Mouse (Mus musculus) thymus, adult 2 months (tissue): Measurements from ENCODE around the gene Hck. TPM values are rescaled to one million over a fixed set of nuclear protein-coding genes. Genes with fewer than 3 reads are reported as not detected.
A peak's percentile ranks its signal among the peaks of the same experiment; 100 is the strongest.

Source experiments
- DNase-seq: peaks from one replicate; pipeline ENCODE4 v3.0.0; 2021
- H3K27ac ChIP-seq: fragments of 200-500 bp; 2 replicates; pipeline ENCODE4 v1.5.1; 2012; ENCODE audit warnings: low read length, control low read depth; ENCODE audit not compliant: control insufficient read depth, insufficient read depth
- H3K27me3 ChIP-seq: fragments of 200-500 bp; 2 replicates; pipeline ENCODE4 v1.6.1; 2012; ENCODE audit warnings: mild to moderate bottlenecking, low read length, moderate library complexity, mixed read lengths; ENCODE audit not compliant: control insufficient read depth, insufficient read depth
- H3K36me3 ChIP-seq: fragments of 200-500 bp; 2 replicates; pipeline ENCODE4 v1.6.1; 2012; ENCODE audit warnings: mild to moderate bottlenecking, low read length, moderate library complexity; ENCODE audit not compliant: control insufficient read depth, insufficient read depth
- H3K4me1 ChIP-seq: fragments of 200-500 bp; replicated peaks from 2 replicates; pipeline ENCODE4 v1.6.1; 2012; ENCODE audit warnings: low read length; ENCODE audit not compliant: control insufficient read depth, insufficient read depth
- H3K4me3 ChIP-seq: fragments of 200-500 bp; 2 replicates; pipeline ENCODE4 v1.5.1; 2012; ENCODE audit warnings: mild to moderate bottlenecking, low read length, control low read depth, moderate library complexity; ENCODE audit not compliant: control insufficient read depth, insufficient read depth
- CTCF ChIP-seq: fragments of 200-500 bp; IDR thresholded peaks from 2 replicates; pipeline ENCODE4 v1.5.1; 2012; ENCODE audit warnings: mild to moderate bottlenecking, control low read depth, low read length, moderate library complexity, borderline replicate concordance; ENCODE audit not compliant: control insufficient read depth, poor library complexity, insufficient read depth; ENCODE audit errors: extremely low read depth
- POLR2A ChIP-seq: fragments of 200-500 bp; IDR thresholded peaks from 2 replicates; pipeline ENCODE4 v1.6.1; 2012; ENCODE audit warnings: mild to moderate bottlenecking, low read length, control low read depth, moderate library complexity; ENCODE audit not compliant: control insufficient read depth, poor library complexity, insufficient read depth; ENCODE audit errors: extremely low read depth
- WGBS: fragments of 180-500 bp; shearing (Covaris S2); methylation state at CpG from one replicate; pipeline ENCODE4 v1.1.7; 2018; 5-methylcytosine and 5-hydroxymethylcytosine counted together
- polyA plus RNA-seq: library from polyadenylated mRNA; depleted of rRNA; stranded (reverse); fragments of >200 nt; gene quantifications from 2 replicates; pipeline ENCODE4 v1.2.3, GENCODE M21; 2012

Gene Hck
- polyA plus RNA-seq, 1 experiment = 22.1 TPM

DNA sequence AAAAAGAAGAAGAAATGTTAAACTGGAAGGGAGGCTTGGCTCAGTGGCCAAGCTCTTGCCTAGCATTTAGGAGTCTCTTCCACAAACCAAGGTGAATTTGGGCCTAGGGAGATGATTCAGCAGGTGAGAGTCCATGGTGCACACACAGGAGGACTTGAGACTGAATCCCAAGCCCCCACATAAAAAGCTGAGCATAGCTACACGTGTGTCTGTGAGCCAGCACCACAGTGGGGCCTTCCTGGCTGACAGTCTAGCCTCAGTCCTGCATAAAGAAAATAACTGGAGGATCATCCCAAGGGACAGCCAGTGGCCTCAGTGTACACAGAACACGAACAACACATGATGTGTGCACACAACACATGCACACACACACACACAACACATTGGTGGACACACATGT, 19.0 kb upstream of the Hck start:
- H3K4me1 ChIP-seq = peaks cover 7% of the 10 kb centered on the region
- no peaks in the 10 kb centered on the region for H3K27me3 ChIP-seq
- no peak overlapping the region for H3K4me3 ChIP-seq
- H3K36me3 ChIP-seq = no peaks in the 10 kb centered on the region
- H3K27ac ChIP-seq = no peak overlapping the region
- no peak for DNase-seq
- TF ChIP-seq CTCF (no peak), POLR2A (no peak)
- WGBS = 92% methylated on average over 2 of the region's 2 CpGs

DNA sequence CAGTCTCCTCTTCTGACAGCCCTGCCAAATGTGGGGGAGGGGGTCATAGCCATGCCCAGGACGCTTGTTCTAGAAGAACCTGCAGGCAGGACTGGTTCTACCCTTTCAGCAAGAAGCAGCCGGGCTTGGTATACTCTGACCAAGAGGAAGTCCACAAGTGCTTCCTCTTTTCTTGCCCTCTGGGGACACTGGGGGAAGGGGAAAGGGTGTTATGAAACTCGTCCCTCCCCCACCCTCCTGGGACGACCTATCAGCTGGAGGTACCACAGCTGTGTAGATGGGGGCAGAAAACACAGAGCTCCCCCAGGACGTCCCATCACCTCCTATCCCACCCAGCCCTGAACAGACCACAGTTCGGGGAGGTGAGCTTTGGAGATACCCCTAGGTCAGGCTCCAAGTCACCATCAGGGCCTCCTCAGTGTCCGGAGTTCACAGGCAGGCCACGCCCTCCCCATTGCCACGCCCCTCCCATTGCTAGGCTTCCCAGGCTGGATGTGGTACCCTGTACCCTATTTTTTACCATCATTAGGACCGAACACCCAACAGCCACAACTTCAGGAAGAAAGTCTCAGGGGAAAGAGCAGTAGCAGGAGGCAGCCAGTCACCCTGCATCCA, 17.6 kb upstream of the Hck start:
- H3K4me1 ChIP-seq = peaks cover 6% of the 10 kb centered on the region; the same call in 1 of the 2 replicates
- peak; percentile 10 for DNase-seq
- no peaks in the 10 kb centered on the region for H3K36me3 ChIP-seq
- 13% methylated on average over 10 of the region's 10 CpGs for WGBS
- no peak overlapping the region; the same call in 1 of the 2 replicates for H3K27ac ChIP-seq
- H3K27me3 ChIP-seq = no peaks in the 10 kb centered on the region
- no peak overlapping the region for H3K4me3 ChIP-seq
- TF ChIP-seq POLR2A (no peak), CTCF (no peak)

DNA sequence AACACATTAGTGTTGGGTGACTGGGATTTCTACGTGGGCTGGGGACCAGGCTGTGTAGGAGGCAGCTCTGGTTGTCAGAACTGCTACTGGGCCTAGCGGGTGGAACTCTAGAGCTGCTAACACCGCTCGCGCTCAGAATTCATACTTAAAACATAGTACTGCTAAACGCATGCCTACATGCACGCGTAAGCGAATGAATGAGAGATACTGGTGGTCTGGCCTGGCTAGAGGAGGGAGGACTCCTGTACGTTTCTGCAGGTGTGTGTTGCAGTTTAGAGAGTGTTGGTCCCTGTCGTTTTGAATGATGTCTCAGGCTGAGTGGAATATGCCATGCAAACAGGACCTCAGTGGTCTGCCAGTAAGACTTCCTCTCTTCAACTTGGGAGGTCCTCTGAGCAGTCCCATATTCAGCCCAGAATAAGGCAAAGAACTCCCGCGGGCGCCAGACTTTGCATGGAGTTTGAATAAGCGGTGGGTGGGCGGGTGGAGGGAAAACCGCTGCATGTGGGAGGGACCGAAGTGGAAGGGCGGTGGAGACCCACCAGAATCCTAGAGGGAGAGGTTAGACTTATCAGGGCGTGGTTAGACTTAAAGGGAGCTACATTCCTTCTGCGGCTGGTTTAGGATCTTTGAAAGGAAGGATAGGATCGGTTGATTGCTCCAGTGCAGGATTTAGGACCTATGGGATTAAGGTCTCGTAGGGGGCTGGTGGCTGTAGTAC, 1.1 kb upstream of the Hck start:
- DNase-seq = no peak
- Histone ChIP-seq H3K4me1 (peaks cover 7% of the 10 kb centered on the region), H3K36me3 (no peaks in the 10 kb centered on the region), H3K4me3 (no peak overlapping the region), H3K27ac (no peak overlapping the region), H3K27me3 (peaks cover 4% of the 10 kb centered on the region; the same call in 1 of the 2 replicates)
- 74% methylated on average over 23 of the region's 23 CpGs for WGBS
- no peak for TF ChIP-seq CTCF
- no peak for TF ChIP-seq POLR2A

GRCm38 (mm10) chr2:153107802-153108201, 466 bp upstream of the Hck start:
- no peak overlapping the region for H3K27ac ChIP-seq
- DNase-seq = no peak
- TF ChIP-seq POLR2A = no peak
- no peak for TF ChIP-seq CTCF
- H3K4me3 ChIP-seq = no peak overlapping the region
- H3K36me3 ChIP-seq = no peaks in the 10 kb centered on the region
- 48% methylated on average over 15 of the region's 15 CpGs for WGBS
- peaks cover 7% of the 10 kb centered on the region for H3K4me1 ChIP-seq
- H3K27me3 ChIP-seq = peaks cover 4% of the 10 kb centered on the region; the same call in 1 of the 2 replicates

DNA sequence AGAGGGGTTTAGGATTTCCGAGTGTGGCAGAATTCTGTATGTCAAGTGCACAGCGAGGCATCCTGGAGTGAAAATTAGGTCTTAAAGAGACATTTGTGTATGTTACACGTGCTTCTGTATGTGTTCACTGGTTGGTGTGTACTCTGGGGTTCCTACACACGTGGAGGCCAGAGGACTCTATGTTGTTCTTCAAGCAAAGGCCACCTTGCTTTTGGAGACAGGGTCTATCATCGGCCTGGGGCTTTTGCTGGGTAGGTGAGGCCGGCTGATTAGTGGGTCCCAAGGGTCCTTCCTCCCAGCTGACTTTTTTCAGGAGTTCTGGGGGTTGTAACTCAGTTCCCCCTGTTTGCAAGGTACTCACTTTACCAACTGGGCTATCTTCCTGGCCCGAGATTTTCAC, 1.3 kb downstream of the Hck start:
- H3K36me3 ChIP-seq = no peaks in the 10 kb centered on the region
- H3K4me1 ChIP-seq = peaks cover 7% of the 10 kb centered on the region
- no peak overlapping the region for H3K27ac ChIP-seq
- WGBS = 92% methylated on average over 7 of the region's 7 CpGs
- TF ChIP-seq CTCF = no peak
- TF ChIP-seq POLR2A = no peak
- peaks cover 4% of the 10 kb centered on the region; the same call in 1 of the 2 replicates for H3K27me3 ChIP-seq
- no peak for DNase-seq
- H3K4me3 ChIP-seq = no peak overlapping the region

DNA sequence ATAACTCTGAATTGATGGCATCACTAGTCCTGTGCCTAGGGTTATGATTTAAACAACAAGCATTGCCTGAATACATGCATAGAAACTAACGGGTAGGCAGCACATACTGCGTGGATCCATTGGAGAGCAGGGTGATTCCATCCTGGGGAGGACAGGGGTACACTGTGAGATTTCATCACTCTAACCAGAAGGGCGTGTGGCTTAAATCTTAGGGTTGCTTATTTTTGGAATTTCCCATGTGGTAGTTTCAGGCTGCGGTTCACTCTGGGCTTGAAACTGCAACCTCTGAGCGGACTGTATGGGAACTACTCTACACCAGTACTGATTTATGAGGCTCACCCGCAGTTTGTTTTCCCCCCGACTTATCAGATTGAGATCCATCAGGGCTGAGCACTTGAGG, 3.0 kb downstream of the Hck start:
- Histone ChIP-seq H3K27ac (no peak overlapping the region), H3K4me1 (peaks cover 11% of the 10 kb centered on the region), H3K36me3 (no peaks in the 10 kb centered on the region), H3K4me3 (no peak overlapping the region), H3K27me3 (peaks cover 4% of the 10 kb centered on the region; the same call in 1 of the 2 replicates)
- WGBS = 82% methylated on average over 7 of the region's 7 CpGs
- no peak for DNase-seq
- TF ChIP-seq POLR2A (no peak), CTCF (no peak)
